Mouse (Mus musculus): Measurements from ENCODE around the gene Mypn.

Mypn gene

DNA sequence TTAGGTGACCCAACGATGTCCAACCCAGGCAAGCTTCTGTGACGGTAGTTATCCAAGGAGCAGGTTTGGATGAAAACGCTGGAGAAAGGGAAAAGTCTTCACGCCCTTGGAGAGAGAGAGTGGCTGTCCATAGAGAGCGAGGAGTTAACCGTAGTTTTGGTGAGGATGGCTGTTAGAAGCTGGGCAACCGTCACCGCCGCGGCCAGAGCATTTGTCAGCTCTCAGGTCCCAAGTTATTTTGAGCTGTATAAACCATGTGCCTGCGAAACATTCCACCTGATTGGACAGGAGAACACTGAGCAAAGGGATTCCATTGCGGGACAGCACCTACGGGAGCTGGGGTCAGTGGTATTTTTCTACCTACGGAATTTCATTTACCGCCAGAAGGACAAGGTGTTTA lies at the start of gene Mypn:
TSS of gene Mypn (minus strand) at position 225 of the 400 bp plus-strand sequence.
- DNase-seq (ENCODE audit: low spot score), result no peak

DNA sequence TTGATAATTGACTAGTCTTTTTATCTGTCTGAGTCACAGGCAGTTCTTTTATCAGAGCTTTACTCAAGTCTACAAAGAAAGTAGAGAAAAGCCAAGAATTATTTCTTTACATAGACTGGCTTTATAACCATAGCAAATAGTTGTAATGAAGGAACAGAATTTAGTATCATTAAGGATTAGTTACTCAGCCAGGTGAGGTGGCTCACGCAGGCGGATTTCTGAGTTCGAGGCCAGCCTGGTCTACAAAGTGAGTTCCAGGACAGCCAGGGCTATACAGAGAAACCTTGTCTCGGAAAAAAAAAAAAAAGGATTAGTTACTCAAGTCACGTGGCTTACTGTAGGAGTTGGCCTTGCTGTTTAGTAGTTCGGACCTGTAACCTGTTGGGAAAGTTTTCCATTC lies 44.7 kb upstream of the Mypn start:
- no peak for DNase-seq (ENCODE audit: low spot score)

DNA sequence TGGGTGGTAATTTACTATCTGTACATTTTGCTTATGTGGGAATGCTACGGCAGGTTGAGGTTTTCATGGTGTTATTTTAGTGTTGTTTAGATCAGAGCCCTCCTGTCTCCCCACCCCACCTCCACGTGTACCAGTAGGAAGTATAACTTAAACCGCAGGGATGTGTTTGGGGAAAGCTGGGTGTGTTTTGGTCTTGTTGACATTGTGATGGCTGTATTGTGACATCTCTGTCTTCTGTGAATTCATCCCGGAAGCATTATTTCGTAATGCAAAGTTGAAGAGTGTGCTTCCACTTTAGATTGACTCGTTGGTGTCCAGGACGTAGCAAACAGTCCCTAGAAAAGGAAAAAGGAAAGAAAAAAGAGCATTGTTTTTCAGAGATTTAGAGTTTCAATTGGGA lies 43.7 kb upstream of the Mypn start:
- no peak for DNase-seq (ENCODE audit: low spot score)

DNA sequence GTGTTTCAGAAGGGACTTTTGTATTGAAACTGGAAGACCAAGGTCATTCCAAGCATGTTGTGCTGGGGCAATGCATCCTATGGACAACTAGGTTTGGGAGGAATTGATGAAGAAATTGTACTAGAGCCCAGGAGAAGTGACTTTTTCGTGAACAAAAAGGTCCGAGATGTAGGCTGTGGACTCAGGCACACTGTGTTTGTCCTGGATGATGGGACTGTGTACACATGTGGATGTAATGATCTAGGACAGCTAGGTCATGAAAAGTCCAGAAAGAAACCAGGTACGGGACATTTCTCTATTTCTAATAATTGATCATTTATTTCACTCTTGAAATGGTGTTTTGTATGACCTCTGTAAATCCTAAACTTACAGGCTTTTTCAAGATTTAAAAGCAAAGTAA lies 42.1 kb upstream of the Mypn start:
- no peak for DNase-seq (ENCODE audit: low spot score)

DNA sequence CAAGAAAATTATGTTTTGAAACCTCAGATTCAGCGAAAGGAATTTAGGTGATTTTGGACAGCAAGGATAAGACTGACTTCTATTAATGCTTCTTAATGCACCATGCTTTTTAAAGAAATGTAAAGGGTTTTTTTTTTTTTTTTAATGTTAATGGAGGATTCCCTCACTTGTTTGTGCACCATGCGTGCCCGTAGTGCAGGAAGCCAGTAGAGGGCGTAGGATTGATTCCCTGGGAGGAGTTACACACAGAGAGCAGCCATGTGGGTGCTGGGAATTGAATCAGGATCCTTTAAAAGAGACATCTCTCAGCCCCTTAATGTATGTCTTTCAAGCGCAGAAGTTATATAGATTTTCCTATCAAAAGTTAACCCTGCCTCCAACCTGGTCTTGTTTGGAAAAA lies 41.0 kb upstream of the Mypn start:
- peak; percentile 63 for DNase-seq (ENCODE audit: low spot score)

DNA sequence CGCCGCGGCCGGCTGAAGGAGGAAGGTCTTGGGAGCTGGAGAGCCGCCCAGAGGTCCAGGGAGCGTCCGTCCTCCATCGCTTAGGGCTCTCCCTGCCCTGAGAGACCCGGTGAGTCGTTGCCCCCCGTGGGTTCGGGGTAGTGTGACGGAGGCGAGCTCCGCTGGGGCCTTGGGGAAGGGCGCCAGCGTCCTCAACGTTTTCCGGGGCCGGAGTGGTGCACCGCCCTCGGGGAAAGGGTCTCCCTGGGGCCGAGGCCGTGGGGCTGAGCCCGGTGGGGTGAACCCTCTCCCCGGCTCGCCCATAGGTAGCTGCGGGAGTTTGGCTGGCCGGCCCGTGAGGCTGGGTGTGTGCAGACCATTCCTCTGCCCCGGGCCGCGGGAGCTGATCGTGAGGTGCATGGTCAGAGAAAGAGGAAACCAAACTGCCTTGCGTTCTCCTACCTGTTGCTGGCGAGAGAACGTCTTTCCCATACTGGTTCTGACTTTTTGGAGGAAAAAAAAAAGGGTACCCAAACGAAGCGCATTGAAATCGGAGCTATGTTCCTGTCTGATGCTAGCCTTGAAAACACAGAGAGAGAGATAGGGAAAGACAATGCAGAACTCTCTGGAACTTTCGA lies 40.4 kb upstream of the Mypn start:
- no peak for DNase-seq (ENCODE audit: low spot score)

DNA sequence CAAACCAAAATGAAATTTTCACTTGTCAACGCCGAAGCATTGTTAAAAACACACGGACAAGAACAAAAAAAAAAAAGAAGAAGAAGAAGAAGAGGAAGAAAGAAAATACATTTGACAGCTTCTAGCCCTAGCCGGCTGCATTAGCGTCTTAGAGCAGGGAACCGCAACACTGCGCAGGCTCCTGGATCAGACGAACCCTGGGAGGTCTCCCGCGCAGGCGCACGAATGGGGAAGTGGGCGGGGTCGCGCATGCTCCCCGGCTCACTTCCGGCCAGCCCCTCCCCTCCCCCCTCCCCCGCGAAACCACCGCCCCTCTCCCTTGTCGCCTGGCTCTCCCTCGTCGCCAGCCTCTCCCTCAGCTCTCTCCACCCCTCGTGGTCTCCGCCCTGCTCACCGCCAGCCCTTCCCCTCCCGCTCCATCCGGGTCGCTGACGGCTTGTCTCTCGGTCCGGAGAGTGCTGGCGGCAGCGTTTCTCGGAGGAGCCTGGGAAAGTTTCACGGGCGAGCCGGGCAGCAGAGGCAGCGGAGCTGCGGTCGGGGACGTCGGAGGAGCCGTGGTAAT lies 39.8 kb upstream of the Mypn start, which contains the start of gene Herc4:
TSS of gene Herc4 (plus strand) at position 318 of the 562 bp plus-strand sequence.
- DNase-seq (ENCODE audit: low spot score), result peak; percentile 95

DNA sequence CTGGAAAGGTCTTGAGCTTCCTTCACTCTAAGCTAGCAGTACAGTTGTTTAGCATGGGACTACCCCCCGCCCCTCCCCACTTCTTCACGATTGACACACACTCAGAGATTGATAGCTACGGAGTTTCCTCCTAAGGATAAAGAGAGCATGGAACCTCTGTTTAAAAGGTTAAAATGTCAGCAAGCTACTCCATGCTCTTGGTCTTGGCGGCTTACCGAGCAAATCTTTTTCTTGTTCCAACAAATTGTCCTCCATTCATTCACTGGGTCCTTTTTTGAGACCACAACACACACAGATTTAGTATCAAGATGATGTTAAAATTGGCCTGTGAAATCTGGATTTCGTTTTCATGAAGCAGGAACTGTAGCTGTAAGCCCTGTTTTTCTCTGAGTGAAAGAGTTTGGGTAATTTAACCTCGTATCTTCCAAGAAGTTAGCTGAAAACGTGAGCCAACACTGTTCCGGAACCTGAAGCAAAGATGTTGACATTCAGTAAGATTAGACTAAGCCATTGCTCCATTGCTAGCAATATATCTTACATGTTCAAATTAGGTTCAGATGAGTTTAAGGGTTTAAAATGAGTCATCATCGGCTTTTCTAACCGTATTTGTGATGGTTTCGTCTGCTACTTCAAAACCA lies 39.2 kb upstream of the Mypn start:
- DNase-seq (ENCODE audit: low spot score), result peak; percentile 11

DNA sequence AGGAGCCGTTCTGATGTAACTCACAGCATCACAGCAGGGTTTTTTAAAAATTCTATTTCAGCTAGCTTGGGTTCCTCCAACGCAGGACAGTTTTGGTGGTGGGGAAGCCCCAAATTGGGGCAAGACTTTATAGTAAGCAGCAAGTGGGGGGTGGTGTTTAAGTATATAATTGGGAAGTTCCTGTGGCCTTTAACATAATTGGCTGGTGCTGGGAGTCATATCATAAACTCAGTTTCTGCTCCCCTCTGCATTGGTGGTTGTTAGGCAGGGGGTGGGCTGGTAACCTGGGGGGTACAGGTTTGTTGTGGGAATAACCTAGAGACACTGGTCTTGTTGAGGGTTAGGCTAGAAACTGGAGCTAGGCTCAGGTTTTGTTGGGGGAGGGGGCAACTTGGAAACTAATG lies 37.1 kb upstream of the Mypn start:
- DNase-seq (ENCODE audit: low spot score), result no peak

DNA sequence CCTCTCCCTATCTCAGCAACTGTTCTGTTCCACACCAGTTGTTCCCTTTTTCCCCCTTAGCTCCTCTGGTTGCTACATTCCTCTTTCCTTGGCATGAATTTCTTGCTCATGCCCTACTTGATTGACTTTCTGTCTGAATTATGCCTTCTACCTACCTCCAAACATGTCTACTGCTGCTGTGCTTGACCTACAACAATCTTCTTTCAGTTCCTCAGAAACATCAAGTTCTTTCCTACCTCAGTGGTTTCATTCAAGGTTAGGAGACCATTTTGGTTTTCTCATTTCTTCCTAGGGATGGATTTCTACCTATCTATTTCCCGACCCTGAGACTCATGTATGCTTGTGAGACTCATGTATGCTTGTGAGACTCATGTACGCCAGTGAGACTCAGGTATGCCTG lies 36.1 kb upstream of the Mypn start:
- DNase-seq (ENCODE audit: low spot score), result no peak

DNA sequence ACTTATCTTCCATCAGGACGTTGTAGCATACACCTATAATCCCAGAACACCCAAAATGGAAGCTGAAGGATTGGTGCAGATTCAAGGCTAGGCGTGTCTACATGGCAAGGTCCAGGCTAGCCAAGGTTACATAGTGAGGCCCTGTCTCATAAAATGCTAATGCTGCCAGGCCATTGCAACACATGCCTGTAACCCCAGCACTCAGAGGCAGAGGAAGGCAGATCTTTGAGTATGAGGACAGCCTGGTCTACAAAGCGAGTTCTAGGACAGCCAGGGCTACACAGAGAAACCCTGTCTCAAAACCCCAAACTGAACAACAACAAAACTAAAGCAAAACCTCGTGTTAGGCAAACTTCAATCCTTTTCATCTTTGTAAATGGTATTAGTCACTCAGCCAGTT lies 34.3 kb upstream of the Mypn start:
- no peak for DNase-seq (ENCODE audit: low spot score)

DNA sequence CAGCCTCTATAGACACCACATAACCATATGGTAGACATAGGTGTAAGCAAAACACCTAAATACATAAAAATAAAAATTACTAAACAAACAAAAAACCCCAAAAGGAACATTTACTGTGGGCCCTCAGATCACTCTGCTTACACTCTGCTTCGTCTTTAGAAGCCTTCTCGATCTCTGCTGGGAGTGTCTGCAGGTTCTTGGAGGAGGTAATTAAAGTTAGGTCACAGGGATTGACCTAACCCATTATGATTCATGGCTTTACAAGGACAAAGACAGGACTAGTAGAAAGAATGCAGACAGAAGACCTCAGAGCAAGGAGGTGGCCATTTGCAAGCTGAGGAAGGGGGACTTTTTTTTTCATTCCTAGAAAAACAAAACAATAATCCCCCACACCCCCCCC lies 33.5 kb upstream of the Mypn start:
- no peak for DNase-seq (ENCODE audit: low spot score)

DNA sequence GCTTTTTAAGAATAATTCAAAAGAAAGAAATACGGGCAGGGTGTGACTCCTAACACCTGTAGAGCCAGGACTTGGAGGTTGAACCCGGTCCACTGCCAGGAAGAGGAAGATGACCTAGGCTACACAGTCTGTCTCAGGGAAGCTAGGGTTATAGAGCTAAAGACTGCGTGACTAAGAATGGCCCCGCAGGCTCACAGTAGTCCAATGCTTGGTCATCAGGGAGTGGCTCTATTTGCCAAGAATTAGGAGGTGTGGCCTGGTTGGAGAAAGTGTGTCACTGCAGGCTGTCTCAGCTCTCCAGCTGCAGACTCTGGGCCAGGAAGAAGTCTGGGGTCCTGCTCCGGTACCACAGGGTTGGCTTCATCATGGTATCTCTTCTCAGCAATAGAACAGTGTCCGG lies 32.9 kb upstream of the Mypn start:
- no peak for DNase-seq (ENCODE audit: low spot score)

DNA sequence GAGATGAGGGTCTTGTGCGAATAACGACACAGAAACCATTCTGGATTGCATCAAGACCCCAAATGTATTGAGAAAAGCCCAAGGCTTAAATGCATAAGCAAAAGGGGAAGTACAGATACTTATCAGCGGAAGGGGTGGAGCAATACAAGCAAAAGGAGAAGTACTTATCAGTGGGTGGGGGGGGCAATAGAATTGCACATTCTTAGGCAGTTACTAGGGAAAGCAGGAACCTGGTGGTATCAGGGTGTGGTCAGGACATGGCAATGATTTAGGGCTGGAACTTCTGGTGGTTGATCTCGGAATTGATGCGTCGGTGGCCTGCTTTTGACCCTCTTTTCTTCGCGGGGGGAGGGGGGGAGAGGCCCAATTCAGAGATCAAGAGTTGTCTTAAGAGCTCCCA lies 32.1 kb upstream of the Mypn start:
- no peak for DNase-seq (ENCODE audit: low spot score)

DNA sequence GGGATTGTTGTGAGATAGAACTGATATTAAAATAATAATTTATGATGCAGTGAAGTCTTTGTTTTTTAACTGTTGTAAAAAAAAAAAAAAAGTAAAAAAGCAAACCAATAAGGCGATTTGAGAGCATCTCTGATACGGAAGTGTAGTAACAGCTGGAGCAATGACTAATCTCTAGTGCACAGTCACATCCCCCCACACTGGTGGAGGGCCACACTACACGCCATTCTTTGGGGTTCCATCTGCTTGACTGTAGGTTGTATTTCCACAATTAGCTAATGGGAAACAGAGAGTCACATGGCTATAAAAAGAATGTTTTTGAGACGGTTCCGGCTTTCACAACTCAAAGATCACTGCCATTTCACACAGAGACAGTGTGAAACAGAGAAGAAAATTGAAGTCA lies 30.4 kb upstream of the Mypn start:
- no peak for DNase-seq (ENCODE audit: low spot score)

DNA sequence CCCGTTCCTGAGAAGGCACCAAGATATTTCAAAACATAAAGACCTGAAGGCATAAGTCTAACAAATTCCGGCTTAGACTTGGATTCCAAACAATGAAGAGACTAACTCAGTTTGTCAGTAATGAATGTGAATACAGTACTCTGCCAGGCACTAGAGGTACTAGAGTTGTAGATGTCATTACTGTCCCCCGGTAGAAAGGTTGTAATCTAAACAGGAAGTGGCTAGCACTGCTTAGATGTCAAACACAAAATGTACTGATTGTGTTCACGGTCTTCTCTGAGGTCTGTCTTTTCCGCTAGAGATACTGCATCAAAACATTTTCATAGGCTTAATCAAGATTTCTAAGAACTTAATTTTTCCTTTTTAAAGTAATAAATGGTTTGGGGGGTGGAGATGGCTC lies 27.9 kb upstream of the Mypn start:
- no peak for DNase-seq (ENCODE audit: low spot score)

DNA sequence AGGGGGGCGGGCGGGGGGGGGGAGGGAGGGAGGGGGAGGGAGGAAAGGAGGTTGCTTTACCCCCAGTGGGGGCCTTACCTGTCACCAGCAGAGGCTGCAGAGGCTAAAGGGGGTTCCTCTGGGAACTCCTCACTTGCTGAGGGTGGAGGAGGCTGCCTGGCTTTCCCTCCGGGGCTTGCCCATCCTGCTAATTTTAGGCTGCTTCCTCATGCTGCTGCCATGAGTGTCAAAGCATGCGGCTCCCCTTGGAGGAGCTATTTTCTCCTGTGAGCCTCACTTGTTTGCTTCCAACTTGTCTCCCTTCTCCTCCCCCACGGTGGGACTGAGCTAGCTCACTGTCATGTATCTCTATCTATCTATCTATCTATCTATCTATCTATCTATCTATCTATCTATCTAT lies 27.1 kb upstream of the Mypn start:
- no peak for DNase-seq (ENCODE audit: low spot score)

DNA sequence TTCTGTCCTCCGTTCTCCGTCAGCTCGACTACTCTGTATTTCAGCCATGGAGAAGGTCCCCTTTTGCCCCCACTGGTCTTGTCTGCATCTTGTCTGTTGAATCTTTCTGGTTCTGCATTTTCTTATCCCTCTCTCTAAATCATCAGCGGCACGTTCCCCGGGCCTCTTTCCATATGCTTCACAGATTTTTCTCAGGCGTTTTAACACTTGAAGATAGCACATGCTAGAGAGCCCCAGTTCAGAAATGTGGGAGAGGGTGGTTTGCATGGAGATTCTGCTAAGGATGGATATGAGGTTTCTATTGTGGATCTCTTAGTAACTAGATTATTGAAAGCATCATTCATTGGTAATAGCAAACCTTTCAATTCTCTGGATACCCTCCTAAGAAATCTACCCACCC lies 26.5 kb upstream of the Mypn start:
- DNase-seq (ENCODE audit: low spot score), result no peak

DNA sequence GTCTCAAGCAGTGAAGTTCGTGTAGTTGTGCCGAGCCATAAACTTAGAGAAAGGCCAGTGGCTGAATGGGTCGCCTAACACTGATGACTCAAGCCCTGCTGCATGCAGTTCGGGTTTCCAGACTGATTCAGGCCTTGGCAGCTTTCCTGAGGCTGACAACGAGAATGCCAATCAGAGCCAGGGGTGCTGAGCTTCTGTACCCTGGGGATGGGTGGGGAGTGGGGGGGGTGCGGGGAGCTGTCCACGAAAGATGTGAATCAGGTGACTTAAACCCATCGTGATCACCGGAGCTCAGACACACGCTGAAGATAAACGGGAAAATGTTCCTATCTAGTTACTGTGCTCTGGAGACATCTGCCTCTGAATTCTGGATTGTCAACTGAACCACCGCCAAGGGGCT lies 20.6 kb upstream of the Mypn start:
- no peak for DNase-seq (ENCODE audit: low spot score)

DNA sequence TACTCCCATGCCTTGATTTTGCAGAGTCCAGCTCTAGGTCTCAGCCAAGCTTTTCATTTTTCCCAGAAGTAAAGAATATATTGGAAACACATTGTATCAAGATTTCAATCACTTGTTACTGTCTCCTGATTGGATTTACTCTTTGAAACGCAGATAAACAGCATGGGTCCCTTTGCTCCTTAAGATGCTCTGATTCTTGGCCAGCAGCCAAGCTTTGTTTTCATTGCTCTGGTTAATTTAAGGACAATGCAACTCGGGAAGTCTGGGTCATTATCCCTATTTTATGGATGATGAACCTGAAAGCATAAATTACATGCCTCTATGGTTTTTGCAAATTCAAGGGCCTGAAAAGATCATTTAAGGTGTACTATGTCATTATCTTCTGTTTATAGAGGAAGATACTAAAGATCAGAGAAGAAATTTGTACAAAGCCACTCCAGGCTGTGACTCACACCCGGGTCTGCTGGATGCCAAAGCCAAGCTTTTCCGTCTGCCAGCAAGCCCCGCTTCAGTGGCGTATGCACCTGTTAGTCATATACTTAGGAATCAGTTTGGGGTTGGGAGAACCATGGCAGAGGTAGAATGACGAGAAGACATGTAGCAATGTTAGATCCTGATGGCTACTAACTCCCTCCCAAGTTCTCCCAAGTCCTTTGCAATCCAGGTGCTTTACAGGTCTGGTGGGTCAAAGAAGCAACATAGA lies 17.5 kb upstream of the Mypn start:
- DNase-seq (ENCODE audit: low spot score), result peak; percentile 60

DNA sequence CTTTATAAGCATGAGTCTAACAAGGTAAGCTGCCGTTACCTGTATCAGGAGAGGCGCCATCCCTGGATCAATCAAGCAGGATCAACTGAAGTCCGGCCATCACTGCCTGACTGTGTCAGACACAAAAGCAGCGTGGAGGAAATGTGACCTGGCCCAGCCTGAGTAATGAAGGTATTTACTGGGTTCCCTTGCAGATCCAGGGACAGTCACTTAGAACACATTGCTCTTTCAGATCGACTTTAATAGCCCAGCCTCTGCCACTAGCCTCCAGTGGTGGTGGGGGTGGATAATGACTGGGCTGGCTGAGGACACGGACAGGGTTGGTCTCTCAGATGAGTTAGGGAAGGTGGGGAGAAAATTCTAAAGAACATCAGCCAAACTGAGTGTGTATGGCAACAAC lies 5.1 kb upstream of the Mypn start:
- no peak for DNase-seq (ENCODE audit: low spot score)

DNA sequence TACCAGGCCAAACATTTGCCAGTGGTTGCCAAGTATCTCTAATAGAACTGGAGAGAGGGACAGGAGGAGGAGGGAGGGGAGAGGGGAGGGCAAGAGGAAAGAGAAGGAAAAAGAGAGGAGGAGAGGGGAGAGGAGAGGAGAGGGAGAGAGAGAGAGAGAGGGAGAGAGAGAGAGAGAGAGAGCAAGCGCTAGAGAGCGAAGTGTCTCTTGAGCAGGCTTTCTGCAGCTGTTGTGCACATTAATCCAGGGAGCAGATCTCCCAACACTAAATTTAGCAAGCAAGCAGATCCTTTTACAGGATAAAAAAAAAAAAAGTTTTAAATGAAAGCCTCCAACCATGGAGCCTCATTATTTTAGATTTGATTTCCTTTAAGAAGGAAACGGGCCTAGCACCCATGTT lies 750 bp downstream of the Mypn start:
- DNase-seq (ENCODE audit: low spot score), result no peak

DNA sequence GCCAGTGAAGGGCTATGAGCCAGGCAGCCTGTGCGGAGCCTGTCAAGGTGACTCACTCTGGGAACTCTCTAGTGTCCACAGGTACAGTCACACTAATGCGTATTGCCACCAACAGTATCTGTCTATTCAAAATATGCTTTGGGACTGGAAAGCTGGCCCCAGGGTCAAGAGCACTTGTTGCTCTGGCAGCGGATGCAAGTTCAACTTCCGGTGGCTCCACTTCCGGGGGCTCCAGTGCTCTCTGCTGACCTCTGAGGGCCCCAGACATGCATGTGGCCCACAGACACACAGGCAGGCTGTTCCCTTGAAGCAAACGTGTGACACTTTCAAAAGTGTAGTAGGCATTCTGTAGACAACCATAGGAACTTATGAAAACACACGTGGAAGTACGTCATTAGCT lies 2.2 kb downstream of the Mypn start:
- DNase-seq (ENCODE audit: low spot score), result no peak

Measured in MN1 (cell line).